Mouse (Mus musculus): ENCODE measurements around the gene Ncoa4.
A peak's percentile ranks its signal among the peaks of the same experiment; 100 is the strongest.

DNA sequence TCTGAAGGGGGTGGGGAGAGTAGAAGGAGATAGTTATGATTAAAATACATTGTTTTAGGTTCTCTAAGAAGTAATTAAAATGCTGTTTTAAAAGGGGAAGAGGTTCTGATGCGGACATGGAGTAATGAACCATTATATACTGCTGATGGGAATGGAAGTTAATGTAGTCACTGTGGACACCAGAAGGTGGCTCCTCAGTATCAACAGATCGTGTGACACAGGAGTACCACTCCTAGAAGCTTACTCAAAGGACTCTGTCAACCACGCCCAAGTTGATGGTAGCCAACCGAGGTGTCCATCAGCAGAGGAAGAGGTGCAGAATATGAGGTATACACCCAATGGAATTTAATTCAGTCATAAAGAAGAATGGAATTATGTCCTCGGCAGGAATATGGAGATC lies 31.3 kb upstream of the Ncoa4 start:
- TF ChIP-seq POLR2A (IDR thresholded peaks at IDR 0.05; ENCODE audit: extremely low read depth, insufficient read depth, low read length) (no peak), CTCF (IDR thresholded peaks at IDR 0.05; ENCODE audit: low read depth, low read length) (peak; percentile 25; the same call in 1 of the 2 replicates)

All from liver, adult 2 months (tissue).